Comparison of ENCODE assay signal across 10 mouse cellular contexts in the genomic region with DNA sequence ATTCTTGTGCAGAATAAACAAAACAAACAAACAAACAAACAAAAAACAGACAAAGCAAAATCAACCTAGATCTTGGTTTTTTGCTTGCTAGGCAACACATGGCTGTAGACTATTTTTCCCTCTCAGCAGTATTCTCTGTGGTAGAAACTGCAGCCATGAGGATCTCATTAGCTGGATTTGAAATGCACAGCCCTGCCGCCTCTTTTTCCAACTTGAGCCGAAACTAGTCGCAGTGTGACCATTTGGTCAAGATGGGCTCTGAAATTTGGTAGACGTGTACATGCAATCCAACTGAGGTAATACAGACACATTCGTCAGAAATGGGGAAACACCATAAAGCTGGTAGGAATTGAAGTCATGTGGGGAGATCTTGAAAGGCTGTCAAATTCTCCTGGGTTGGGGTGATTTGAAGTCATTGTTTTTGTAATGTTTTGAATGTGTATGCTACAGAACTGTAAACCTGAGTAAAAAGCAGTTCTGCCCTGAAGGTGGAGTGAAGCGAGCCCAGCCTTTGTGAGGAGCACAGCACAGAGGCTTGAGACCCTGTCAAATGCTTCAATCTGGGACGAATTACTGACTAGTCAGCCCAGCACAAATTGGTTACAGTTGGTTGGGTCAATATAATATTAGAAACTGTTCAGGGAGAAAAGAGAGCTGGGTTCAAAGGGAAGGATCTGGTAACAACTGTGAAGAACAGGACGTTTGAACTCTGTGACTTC. TPM values are rescaled to one million over a fixed set of nuclear protein-coding genes. Genes with fewer than 3 reads are reported as not detected.
DNase-seq lines count a peak whose midpoint lies in the region; ATAC-seq and TF ChIP-seq lines count a peak whose summit lies in the region.
"Had no signal": no experiment of that assay in that cellular context is flagged by ENCODE, and none has a peak within 500 bp of the region (broad histone marks: within the 10 kb centered on the region; RNA-seq: fewer than 3 reads in every experiment).

No protein-coding gene starts in this region.

- peak; percentile 20 for DNase-seq in midbrain, embryonic 10.5 days (ENCODE audit: low spot score)
- no peak for DNase-seq in midbrain, postnatal 0 days (ENCODE audit: low spot score)
- peak; percentile 76 for DNase-seq in forelimb bud, embryonic 11.5 days (ENCODE audit: low read depth, low spot score)
- DNase-seq in mesoderm, embryonic 11.5 days (ENCODE audit: low read depth, low spot score) = peak; percentile 52
- no peak for DNase-seq in B cell, adult 2 months
- DNase-seq in cerebellum, adult 9-11 months = no peak
- DNase-seq in kidney, postnatal 10 days = no peak
- DNase-seq: adrenal gland, adult 8-10 months; lung, adult 2 months had no signal

- no peaks in the 10 kb centered on the region; the same call in 1 of the 2 replicates for H3K27me3 ChIP-seq in midbrain, embryonic 10.5 days (ENCODE audit: low read depth, poor library complexity, severe bottlenecking)
- H3K27me3 ChIP-seq in midbrain, postnatal 0 days (ENCODE audit: insufficient read depth, low read length) = no peaks in the 10 kb centered on the region

- peaks cover 23% of the 10 kb centered on the region for H3K4me1 ChIP-seq in midbrain, embryonic 10.5 days
- no peaks in the 10 kb centered on the region for H3K4me1 ChIP-seq in midbrain, postnatal 0 days (ENCODE audit: insufficient read depth, low read length)

- H3K27ac ChIP-seq in midbrain, embryonic 10.5 days (replicated peaks) = peak overlapping the region; percentile 33; the same call in 1 of the 2 replicates
- H3K27ac ChIP-seq in midbrain, postnatal 0 days (ENCODE audit: low read depth, low read length) = no peak overlapping the region

- H3K9ac ChIP-seq in midbrain, postnatal 0 days (replicated peaks; ENCODE audit: low read length, poor library complexity, severe bottlenecking) = no peak overlapping the region

- WGBS in midbrain, embryonic 10.5 days = 52% methylated on average over 8 of the region's 8 CpGs
- 38% methylated on average over 8 of the region's 8 CpGs for WGBS in midbrain, postnatal 0 days

- no peak overlapping the region for H3K4me2 ChIP-seq in midbrain, postnatal 0 days (ENCODE audit: low read depth, low read length, poor library complexity, severe bottlenecking)

- H3K36me3 ChIP-seq in midbrain, embryonic 10.5 days = peaks cover 8% of the 10 kb centered on the region; the same call in 1 of the 2 replicates
- H3K36me3 ChIP-seq in midbrain, postnatal 0 days (ENCODE audit: insufficient read depth, low read length) = no peaks in the 10 kb centered on the region

- peak overlapping the region; percentile 61 for H3K4me3 ChIP-seq in midbrain, embryonic 10.5 days
- no peak overlapping the region for H3K4me3 ChIP-seq in midbrain, postnatal 0 days (ENCODE audit: low read depth, low read length)

- no peak for ATAC-seq in midbrain, postnatal 0 days (ENCODE audit: low FRiP score)
- ATAC-seq in inflammation-experienced regulatory T-cells, adult 6 months = no peak

- no peak for TF ChIP-seq CTCF in midbrain, postnatal 0 days (IDR thresholded peaks at IDR 0.05)

- H3K9me3 ChIP-seq in midbrain, embryonic 10.5 days (replicated peaks) = no peaks in the 10 kb centered on the region
- no peaks in the 10 kb centered on the region for H3K9me3 ChIP-seq in midbrain, postnatal 0 days (ENCODE audit: low read length)

RNA-seq across cellular contexts. Expression of gene Tnfaip6, which starts 1.4 kb away (rescaled TPM):
- 19.4 and 21.6 TPM in 2 replicates for polyA plus RNA-seq in midbrain, embryonic 10.5 days (2016; fragmentation: Nextera tagmentation; extraction: Ambion mirVana)
- total RNA-seq in midbrain, postnatal 0 days (2014; rRNA removed) = 1.6 and 2.0 TPM in 2 replicates
- 3.1 and 3.2 TPM in 2 replicates for polyA plus RNA-seq in midbrain, postnatal 0 days (2015; fragmentation: Nextera tagmentation; extraction: Ambion mirVana)
- polyA plus RNA-seq in inflammation-experienced regulatory T-cells, adult 6 months (2017; shearing (Covaris generic)) = under 1 TPM in 1 of 3 experiments, not detected in 2; 0.21 TPM

RNA-seq across cellular contexts. Expression of gene Rif1, which starts 33.4 kb away (rescaled TPM):
- 32.1 and 35.5 TPM in 2 replicates for polyA plus RNA-seq in midbrain, embryonic 10.5 days (2016; fragmentation: Nextera tagmentation; extraction: Ambion mirVana)
- total RNA-seq in midbrain, postnatal 0 days (2014; rRNA removed) = 17.2 and 31.3 TPM in 2 replicates
- 8.1 and 13.8 TPM in 2 replicates for polyA plus RNA-seq in midbrain, postnatal 0 days (2015; fragmentation: Nextera tagmentation; extraction: Ambion mirVana)
- 10 to 100 TPM; 28.1 to 35.4 (median 32.0) TPM for polyA plus RNA-seq in inflammation-experienced regulatory T-cells, adult 6 months (2017; shearing (Covaris generic))

Comparison
In these comparisons a context has a peak if more than half of its experiments do, and no peak if none do; other contexts are left out.
1. DNase-seq: peak in midbrain, embryonic 10.5 days (single experiment), forelimb bud, embryonic 11.5 days (single experiment) and mesoderm, embryonic 11.5 days (single experiment); none in midbrain, postnatal 0 days (single experiment), B cell, adult 2 months (0 of 2), cerebellum, adult 9-11 months (single experiment) and kidney, postnatal 10 days (single experiment).